Mouse (Mus musculus) liver, embryonic 14.5 days (tissue): ENCODE measurements at regions not wholly inside any gene's neighbourhood (a gene's known extent, or its start where the extent isn't known, plus 50 kb on each side); places are given as distances from the start of the nearest gene placed in this dataset.

Experiments
- ATAC-seq: fragments of 200-750 bp; cut with Nextera tagmentation; 2 replicates; pipeline ENCODE4 v1.8.0; 2017; ENCODE audit warnings: moderate number of reproducible peaks, mild to moderate bottlenecking, moderate library complexity; ENCODE audit not compliant: insufficient read depth
- DNase-seq, 3 experiments: peaks; one replicate each; pipeline ENCODE4 v3.0.0-alpha.2; 2012 to 2013; ENCODE audit warnings: low read depth in 3 of 3, low spot score in 3 of 3
- H3K27ac ChIP-seq: fragments of 300-500 bp; sonication (generic); 2 replicates; pipeline ENCODE4 v1.5.1; 2014; ENCODE audit warnings: moderate library complexity, mild to moderate bottlenecking, control low read depth, inconsistent platforms
- H3K27me3 ChIP-seq: fragments of 300-500 bp; sonication (generic); 2 replicates; pipeline ENCODE4 v1.6.1; 2014; ENCODE audit warnings: mild to moderate bottlenecking, low read length, moderate library complexity; ENCODE audit not compliant: control insufficient read depth, insufficient read depth
- H3K36me3 ChIP-seq: fragments of 300-500 bp; sonication (generic); replicated peaks from 2 replicates; pipeline ENCODE4 v1.6.1; 2014; ENCODE audit warnings: low read depth; ENCODE audit not compliant: control insufficient read depth, insufficient read depth
- H3K4me1 ChIP-seq, 2 experiments: fragments of 200-500 bp in 1 of 2; fragments of 300-500 bp in 1 of 2; sonication (generic) in 1 of 2; replicated peaks; 2 replicates each; pipeline ENCODE4 v1.6.1; 2012 to 2014; ENCODE audit warnings: antibody characterized with exemption in 1 of 2, inconsistent platforms in 1 of 2, low read length in 1 of 2; ENCODE audit not compliant: control insufficient read depth in 2 of 2, insufficient read depth in 2 of 2
- H3K4me2 ChIP-seq: fragments of 300-500 bp; sonication (generic); 2 replicates; pipeline ENCODE4 v1.6.1; 2014; ENCODE audit warnings: low read depth, mild to moderate bottlenecking, control low read depth, moderate library complexity
- H3K4me3 ChIP-seq, 2 experiments: fragments of 200-500 bp in 1 of 2; fragments of 300-500 bp in 1 of 2; sonication (generic) in 1 of 2; 2 replicates each; pipeline ENCODE4 v1.5.1; 2012 to 2014; ENCODE audit warnings: low read depth in 2 of 2, low read length in 2 of 2, mild to moderate bottlenecking in 2 of 2, control low read depth in 1 of 2, inconsistent platforms in 1 of 2, moderate library complexity in 1 of 2; ENCODE audit not compliant: insufficient read depth in 1 of 2
- H3K9ac ChIP-seq: fragments of 300-500 bp; sonication (generic); replicated peaks from 2 replicates; pipeline ENCODE4 v1.6.1; 2014; ENCODE audit warnings: mild to moderate bottlenecking, control low read depth, moderate library complexity
- H3K9me3 ChIP-seq: fragments of 300-500 bp; sonication (generic); 2 replicates; pipeline ENCODE4 v1.6.1; 2016; ENCODE audit warnings: low read length, mixed read lengths; ENCODE audit not compliant: control insufficient read depth
- CTCF ChIP-seq: IDR thresholded peaks from 2 replicates; pipeline ENCODE4 v1.5.1; 2016; ENCODE audit warnings: antibody characterized with exemption, low read depth, control low read depth
- EP300 ChIP-seq: IDR thresholded peaks from 2 replicates; pipeline ENCODE4 v1.6.1; 2016; ENCODE audit warnings: antibody characterized with exemption, low read depth
- WGBS: fragments of 180-500 bp; shearing (Covaris S2); extraction: QIAGEN DNeasy Blood & Tissue Kit; methylation state at CpG from one replicate; pipeline ENCODE4 v1.1.7; 2014; ENCODE audit not compliant: insufficient replicate concordance; 5-methylcytosine and 5-hydroxymethylcytosine counted together

GRCm38 (mm10) chr13:44411781-44412496 lies 317.3 kb upstream of the Jarid2 start:
- Histone ChIP-seq H3K9ac (no peak overlapping the region), H3K27ac (no peak overlapping the region), H3K36me3 (no peaks in the 10 kb centered on the region), H3K27me3 (no peaks in the 10 kb centered on the region), H3K4me2 (no peak overlapping the region), H3K9me3 (no peaks in the 10 kb centered on the region), H3K4me3 (no peak overlapping the region), H3K4me1 (peaks cover 0 to 12% of the 10 kb centered on the region in 2 experiments; a peak in 2 of 4 replicates)
- no peak for DNase-seq
- 68% methylated on average over 2 of the region's 2 CpGs for WGBS
- ATAC-seq, result no peak
- TF ChIP-seq EP300 (no peak), CTCF (no peak)

DNA sequence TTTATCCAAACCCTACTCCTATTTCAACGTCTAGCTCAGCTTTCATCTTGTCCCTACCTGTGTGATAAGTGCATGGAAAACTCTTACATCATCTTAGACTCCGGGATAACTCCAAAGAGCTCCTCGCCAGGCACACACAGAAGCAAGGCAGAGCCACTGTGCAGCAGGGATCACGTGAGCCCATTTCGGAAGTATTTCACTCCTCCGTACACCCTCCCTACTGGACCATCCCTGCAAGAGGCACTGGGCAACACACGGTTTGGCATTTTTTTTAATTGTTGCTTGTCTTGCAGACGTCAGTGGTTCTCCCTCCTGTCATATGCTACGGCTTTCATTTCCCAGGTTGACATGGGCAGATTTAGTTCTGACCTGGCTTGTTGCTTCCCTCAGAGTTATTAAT lies 316.0 kb upstream of the Jarid2 start:
- no peak overlapping the region for H3K4me3 ChIP-seq
- ATAC-seq (no peak), DNase-seq (no peak)
- no peak overlapping the region for H3K4me2 ChIP-seq
- H3K9me3 ChIP-seq, result no peaks in the 10 kb centered on the region
- no peaks in the 10 kb centered on the region for H3K27me3 ChIP-seq
- no peak overlapping the region for H3K9ac ChIP-seq
- TF ChIP-seq CTCF (no peak), EP300 (no peak)
- 69% methylated on average over 9 of the region's 9 CpGs for WGBS
- no peak overlapping the region for H3K27ac ChIP-seq
- H3K36me3 ChIP-seq, result no peaks in the 10 kb centered on the region
- peaks cover 0 to 18% of the 10 kb centered on the region in 2 experiments; a peak in 2 of 4 replicates for H3K4me1 ChIP-seq

DNA sequence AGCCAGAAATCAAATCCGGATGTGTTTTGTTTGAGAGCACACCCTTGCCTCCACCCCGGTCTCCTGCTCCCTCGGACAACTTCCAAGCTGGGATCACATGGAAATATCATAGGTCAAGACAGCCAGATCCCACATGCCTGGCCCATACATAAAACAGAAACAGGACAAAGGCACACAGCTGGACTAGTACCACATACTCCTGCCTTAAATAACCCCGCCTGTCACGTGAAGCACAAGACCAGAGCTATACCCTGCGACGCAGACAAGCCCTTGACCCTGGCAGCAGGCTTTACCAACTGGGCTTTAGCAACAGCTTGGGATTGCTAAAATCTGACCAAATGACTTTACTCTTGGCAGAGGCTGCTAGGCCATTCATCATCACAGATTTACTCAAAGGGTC lies 313.3 kb upstream of the Jarid2 start:
- Histone ChIP-seq H3K27me3 (no peaks in the 10 kb centered on the region), H3K4me2 (no peak overlapping the region), H3K4me1 (peaks cover 2 to 19% of the 10 kb centered on the region in 2 experiments; a peak in 2 of 4 replicates), H3K4me3 (no peak overlapping the region), H3K36me3 (no peaks in the 10 kb centered on the region), H3K27ac (no peak overlapping the region), H3K9me3 (no peaks in the 10 kb centered on the region), H3K9ac (no peak overlapping the region)
- no peak for TF ChIP-seq EP300
- no peak for TF ChIP-seq CTCF
- 65% methylated on average over 7 of the region's 7 CpGs for WGBS
- DNase-seq (no peak), ATAC-seq (no peak)

DNA sequence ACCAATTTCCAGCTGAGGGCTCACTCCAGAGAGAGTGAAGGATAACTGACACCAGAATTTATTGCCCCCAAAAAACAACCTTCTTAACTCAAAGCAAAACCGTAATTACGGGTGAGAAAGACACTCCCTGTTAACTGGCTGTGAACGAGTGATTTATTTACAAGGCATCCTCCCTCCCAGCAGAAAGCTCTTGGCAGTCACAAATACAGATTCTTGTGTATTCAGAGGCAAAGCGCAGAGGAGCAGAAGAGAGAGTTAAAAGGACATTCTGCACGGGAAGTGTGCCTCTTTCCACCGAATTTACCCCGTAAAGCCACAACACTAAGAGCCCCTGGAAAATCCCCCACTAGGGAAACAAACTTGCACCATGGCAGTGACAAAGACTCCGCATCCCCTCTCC lies 312.3 kb upstream of the Jarid2 start:
- ATAC-seq, result no peak
- no peak overlapping the region for H3K27ac ChIP-seq
- H3K9me3 ChIP-seq, result no peaks in the 10 kb centered on the region
- no peak overlapping the region for H3K9ac ChIP-seq
- H3K4me3 ChIP-seq, result no peak overlapping the region
- no peaks in the 10 kb centered on the region for H3K36me3 ChIP-seq
- 6% methylated on average over 8 of the region's 8 CpGs for WGBS
- TF ChIP-seq CTCF, result no peak
- no peak for TF ChIP-seq EP300
- H3K4me1 ChIP-seq, result peaks cover 2 to 17% of the 10 kb centered on the region in 2 experiments; a peak in 2 of 4 replicates
- no peaks in the 10 kb centered on the region for H3K27me3 ChIP-seq
- DNase-seq, result no peak
- no peak overlapping the region for H3K4me2 ChIP-seq

GRCm38 (mm10) chr13:44419056-44419455 lies 310.2 kb upstream of the Jarid2 start:
- 57% methylated on average over 8 of the region's 8 CpGs for WGBS
- H3K4me3 ChIP-seq, result no peak overlapping the region
- DNase-seq, result no peak

More at GRCm38 (mm10) chr13:44419056-44419455, 310.2 kb upstream of the Jarid2 start:
- peaks cover 2 to 17% of the 10 kb centered on the region in 2 experiments; a peak in 2 of 4 replicates for H3K4me1 ChIP-seq
- H3K27ac ChIP-seq, result no peak overlapping the region
- no peaks in the 10 kb centered on the region for H3K9me3 ChIP-seq
- H3K36me3 ChIP-seq, result no peaks in the 10 kb centered on the region
- no peaks in the 10 kb centered on the region for H3K27me3 ChIP-seq
- H3K9ac ChIP-seq, result no peak overlapping the region
- ATAC-seq, result no peak
- no peak overlapping the region; the same call in 1 of the 2 replicates for H3K4me2 ChIP-seq
- no peak for TF ChIP-seq EP300
